Mouse (Mus musculus): Measurements from ENCODE around the gene Rpe.

GRCm38 (mm10) chr1:66700149-66700692 is 410 bp upstream of the Rpe start:
- TF ChIP-seq POLR2A (IDR thresholded peaks at IDR 0.05; ENCODE audit: extremely low read depth, insufficient read depth, low read length) (no peak), CTCF (IDR thresholded peaks at IDR 0.05; ENCODE audit: extremely low read depth, insufficient read depth, low read length) (no peak)

Measured in cortical plate, adult 2 months (tissue).